Mouse (Mus musculus) ES-CJ7 (cell line): ENCODE data around the gene Trp53bp2.

ENCODE experiments used
- DNase-seq: peaks from one replicate; pipeline ENCODE4 v3.0.0; 2011; ENCODE audit warnings: low read depth, low spot score

Gene Trp53bp2

DNA sequence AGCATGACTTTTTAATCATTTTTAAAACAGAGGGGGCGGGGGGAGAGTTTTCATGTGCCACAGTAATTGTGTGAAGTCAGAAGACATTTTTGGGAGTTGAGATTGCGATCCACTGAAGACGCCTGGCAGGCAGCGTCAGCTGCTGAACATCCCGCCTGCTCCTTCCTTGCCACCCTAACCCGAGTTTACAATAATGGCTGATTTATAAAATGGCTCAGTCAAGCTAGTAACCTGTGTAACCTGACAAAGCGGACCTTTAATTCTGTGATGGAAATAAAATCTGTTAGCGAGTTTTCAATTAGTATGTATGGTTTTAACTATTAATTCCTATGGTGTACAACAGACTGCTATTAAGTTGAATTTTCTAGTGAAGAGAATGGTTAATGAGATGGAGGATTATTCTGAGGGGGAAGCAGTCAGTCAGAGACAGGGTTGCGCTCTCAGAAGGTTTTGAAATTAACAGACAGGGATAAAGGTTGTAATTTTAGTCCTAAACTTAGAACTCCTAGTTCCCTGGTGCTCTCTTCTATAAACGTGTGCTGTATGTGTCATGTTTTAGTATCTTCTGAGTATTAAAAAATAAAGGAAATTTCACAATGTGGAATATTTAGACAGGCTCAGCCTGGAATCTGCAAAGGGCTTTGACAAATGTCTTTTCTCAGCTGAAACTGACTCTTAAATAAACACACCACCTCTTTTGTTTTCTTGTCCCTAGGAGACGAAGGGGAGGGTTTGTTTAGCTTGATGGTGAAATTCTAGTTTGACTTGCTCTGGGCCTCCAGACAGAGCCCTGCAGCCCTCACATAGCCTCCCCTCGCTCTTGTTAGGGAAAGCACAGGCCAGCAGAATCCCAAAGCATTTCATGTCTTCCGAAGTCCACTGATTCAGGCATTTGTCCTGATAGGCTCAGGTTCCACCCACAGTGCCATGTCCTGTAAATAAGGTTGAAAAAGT is 51.6 kb downstream of the Trp53bp2 start:
- DNase-seq = no peak

DNA sequence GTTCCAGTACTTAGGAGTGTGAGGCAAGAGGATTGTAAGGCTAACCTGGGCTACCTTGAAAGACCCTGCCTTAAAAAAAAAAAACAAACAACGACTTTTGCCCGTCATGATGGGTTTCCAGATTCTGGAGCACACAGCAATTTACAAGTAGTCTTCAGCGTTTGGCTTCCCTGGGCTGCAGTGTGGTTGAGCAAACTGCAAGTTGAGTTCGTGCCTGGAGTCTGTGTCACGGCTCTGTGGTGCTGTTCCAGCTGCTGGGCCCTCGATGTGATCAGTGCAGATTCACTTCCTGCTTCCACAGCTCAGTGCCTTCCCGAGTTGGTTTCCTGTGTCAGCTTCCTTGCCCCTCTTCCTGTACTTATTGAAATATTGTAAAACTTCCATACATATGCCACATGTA is 52.3 kb downstream of the Trp53bp2 start:
- DNase-seq = no peak

DNA sequence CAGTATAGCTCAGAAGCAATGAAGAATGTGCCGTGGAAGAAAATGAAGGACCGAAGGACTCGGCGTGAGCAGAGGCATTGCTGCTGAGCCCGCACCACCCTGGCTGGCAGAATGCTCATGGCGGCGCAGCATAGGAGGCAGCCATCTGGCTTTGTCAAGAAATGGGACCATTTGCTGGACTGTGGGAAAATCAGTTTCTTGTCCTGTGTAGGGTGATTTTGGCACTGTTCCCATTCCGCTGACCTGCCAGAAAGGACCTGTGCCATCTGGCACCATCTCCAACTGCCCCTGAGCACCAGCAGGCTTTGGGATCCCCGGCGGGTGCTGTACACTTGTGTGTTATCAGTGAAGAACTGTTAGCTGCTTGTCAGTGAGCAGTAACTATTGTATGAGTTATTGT is 52.8 kb downstream of the Trp53bp2 start:
- no peak for DNase-seq

DNA sequence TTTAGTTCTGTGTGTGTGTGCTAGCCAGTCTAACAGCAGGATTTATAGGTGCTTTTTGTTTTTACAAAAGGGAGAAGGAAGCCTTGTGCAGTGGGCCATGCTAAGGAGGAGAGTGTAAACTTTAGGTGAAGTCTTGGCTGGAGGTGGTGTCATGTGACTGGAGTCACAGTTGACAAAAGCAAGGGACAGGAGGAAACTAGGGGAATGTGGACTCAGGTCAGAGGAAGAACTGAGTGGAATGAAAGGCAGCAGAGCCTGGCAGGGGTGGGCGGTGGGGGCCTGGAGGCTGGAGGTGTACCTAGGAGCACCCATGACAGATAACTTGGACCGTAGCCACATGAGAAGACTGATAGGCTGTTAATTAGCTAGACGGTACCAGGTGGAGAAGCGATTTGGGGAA is 56.3 kb downstream of the Trp53bp2 start:
- no peak for DNase-seq

DNA sequence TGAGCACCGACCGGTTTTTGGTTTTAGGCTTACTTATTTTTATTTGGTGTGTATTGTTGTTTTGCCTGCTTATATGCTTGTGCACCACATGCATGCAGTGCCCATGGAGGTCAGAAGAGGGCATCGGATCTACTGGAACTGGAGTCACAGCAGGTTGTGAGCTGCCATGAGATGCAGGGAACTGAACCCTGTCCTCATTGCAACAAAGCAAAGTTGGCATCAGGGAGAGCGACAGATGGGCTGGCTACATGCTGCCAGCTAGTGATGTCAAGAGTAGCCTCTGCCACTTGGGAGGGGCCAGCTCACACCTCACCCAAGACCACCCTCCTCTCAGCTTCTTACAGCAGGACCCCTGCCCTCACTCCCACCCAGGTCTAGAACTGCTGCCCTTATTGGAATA is 57.0 kb downstream of the Trp53bp2 start:
- no peak for DNase-seq

DNA sequence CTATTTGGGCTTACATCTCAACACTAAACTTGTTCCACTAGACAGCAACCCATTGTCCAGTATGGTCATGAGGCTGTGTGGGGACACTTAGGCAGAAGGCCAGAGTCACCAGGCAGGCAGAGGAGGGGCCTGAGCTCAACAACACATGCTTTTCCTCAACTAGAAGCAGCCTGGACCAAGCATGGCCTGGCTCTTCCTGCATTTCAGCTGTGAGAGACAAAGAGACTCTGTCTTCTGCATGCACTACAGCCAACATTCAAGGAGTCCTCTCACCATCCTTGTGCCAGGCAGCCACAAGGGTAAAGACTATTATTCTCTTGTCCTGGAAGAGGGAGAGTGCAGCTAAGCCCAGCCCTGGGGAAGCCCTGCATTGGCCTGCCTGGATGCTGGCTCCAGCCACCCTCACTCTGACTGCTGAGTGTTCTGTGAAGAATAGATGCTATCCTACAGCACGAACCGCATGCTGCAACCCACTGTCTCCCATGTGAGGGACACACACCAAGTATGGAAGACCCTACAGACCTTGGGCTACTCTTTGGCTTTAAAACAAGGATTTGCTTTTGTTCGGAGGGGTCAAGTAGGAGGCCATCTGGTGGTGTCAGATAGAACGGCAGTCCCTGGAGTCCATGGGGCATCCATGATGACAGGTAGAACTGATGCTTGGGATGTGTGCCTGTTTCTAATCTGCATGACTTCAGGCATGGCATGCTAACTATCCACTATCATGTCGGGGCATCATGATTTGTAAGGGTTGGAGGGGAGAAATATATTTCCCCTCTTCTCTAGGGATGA is 66.2 kb downstream of the Trp53bp2 start:
- peak; percentile 46 for DNase-seq

DNA sequence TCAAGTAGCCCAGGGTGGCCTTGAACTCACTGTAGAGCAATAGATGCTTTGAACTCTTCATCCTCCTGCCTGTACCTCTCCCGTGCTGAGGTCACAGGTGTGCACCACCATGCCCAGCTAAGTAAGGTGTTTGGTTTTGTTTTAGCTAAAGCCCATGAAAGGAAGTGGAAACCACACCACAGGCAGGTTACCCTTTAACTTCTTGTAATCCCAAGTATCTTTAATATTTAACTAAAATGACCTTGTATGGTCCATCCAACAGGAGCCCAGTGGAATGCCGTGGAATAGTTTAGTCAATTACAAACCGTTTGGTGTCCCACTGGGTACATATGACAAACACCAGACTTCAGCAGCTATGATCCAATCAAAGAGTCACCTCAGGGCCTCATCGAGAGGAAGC is 70.0 kb downstream of the Trp53bp2 start:
- DNase-seq = no peak

DNA sequence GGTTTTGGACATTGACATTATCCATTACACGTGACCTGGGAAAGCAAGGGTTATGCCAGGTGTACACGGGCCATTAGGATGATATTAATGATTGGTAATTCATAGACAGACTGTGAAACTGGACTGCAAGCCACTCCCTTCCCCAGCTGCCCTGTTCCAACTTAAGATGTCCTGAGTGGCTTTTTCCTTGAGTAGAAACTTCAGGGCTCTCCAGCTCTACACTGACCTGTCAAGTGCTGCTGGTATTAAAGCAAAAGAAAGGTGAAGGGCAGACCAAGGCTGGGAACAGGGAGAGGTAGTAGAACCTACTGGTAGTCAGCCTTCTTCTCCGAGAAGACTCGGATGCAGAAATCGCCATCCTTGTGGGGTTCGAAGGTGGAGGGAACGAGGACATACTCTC is 72.2 kb downstream of the Trp53bp2 start:
- DNase-seq = no peak

DNA sequence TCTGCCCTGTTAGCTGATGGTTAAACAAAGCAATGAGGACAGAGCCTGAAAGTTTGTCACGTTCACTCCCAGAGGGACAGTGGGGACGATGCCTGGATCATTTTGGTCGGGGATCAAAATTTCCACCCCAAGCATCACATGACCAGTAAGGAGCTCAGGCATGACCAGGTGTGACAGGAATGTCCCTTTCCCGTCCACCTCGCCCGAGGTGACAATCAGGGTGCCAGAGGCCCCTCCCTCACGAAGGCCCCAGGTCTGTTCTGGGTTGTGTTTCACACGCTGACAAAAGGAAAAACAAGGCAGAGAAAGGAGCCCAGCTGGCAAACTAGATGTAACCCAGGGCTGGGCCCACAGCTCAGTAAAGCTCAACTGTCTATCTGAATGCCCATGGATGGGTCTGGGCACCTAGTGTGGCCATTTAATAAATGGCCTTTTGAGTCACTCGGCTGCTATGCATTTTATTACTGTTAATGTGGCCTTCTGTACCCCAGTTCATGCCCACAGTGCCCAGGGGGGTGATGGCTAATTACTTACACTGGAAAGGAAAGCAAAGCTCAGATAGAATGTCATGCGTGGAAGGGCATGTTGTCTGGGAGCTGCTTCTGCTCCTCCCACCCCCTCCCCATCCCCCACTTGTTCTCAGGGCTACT is 72.8 kb downstream of the Trp53bp2 start:
- no peak for DNase-seq

DNA sequence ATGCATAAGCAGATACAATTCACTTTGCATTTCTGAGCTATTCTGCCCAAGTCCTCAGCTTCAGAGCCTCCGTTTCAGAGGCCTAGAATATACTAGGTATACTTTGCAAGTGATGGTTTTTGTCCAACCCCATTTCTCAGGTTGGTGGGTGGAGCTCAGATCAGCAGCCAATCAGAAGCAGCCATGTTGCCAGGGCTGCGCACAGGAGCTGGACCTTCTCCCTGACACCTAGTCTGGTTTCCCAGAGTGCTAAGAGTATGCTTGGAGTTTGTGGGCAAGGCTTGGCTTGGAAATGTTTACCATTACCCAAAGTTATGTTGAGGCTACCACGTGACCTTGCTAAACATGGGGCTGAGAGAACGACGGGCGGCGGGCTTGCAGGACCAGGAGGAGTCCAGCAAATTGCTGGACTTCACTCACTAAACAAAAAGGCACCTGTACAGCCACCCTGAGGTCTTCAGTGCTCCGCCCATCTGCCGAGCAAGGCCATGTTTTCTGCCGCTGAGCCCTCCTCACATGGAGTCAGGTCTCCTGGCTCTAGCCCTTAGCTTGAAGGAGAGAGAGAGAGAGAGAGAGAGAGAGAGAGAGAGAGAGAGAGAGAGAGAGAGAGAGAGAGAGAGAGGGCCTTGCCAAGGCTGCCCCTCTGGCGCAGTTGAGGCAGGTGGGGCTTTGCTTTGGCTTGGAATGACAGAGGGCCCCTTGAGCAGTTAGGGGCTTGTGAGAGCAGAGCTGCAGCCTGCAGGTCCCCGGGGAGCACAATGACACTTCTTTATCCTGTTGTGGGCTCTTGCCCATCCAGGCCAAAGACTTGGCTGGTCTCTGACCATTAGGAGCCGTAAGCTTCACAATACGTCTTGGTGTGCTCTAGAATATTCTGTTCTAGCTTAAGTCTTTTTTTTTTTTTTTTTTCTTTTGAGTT is 74.3 kb downstream of the Trp53bp2 start:
- peak; percentile 28 for DNase-seq

DNA sequence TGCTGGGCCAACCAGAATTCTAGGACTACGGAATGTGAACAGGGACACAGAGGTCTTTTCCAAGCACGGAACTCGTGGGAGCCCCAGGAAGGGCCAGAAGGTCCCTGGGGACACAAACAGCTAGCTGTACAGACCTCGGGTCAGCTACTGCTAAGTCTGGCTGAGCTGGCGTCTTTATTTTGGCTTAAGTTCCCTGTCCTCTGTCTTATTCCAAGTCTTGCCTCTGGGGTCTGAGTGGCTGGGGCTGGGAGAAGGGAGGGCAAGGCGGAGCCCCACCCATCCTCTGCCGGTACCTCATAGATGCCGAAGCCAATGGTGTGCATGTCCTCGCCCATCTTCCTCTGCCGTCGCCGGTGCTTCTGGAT is 74.9 kb downstream of the Trp53bp2 start:
- no peak for DNase-seq

DNA sequence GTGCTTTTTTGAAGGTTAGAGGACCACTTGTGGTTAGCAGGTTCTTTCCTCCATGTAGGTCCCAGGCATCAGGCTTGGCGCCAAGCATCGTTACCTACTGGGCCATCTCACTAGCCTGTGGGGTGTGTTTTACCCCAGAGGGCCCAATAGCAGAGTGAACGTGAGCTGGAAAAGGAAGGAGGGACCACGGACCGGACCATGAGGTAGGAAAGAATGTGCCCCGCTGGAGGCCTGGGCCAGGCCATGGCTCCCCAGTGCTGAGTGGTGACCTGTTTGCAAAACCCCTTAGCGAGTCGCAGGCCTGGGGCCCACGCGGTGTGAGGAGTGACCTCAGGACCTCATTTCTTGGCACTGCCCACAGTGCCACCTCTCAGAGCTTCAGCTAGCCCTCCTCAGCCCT is 79.5 kb downstream of the Trp53bp2 start:
- no peak for DNase-seq

DNA sequence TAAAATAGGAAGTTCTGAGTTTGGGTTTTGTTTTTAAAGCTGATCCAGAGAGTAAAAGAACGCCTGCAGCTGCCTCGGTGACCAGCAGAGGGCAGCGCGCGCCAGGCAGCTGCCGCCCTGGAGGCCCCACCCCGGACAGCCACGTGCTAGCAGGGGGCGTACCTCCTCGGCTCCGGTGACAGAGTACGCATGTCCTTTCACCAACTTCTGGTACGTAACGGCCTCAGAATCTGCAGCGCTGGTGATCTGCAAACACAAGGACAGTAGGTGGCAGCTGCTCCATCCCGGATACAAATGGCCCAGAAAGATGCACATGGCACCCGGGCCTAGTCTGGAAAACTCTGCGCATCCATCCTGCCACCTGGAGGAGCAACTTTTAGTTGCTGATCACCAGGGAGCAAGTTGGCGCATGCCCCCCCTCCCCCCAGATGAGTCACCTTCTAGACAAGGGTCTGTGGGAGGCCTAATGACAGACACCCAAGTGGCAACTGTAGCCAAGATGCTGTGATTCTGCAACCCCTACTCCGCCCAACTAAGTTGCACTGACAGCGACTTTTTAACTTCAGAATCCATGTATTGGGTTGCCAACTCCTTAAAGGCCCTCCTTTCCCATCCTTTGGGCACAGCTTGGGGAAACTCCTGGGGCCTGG is 81.0 kb downstream of the Trp53bp2 start:
- peak; percentile 96 for DNase-seq

DNA sequence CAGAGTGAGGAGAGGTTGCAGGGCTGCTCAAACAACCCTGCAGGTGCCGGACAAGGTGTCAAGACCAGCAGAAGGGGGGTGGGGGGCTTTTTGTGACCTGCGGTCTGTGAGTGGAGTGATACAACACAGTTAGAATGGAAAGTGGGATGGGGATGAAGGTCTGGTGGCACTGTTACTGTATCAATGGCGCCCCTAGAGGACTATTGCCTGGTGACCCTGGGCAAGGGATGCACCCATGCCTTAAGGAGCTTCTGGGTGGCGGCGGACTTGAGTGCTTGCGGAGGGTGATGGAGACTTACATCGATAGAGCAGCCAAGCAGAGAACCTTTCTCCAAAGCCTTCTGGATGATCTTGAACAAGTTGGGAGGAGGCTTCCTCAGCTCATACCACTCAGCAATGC is 81.6 kb downstream of the Trp53bp2 start:
- peak; percentile 73 for DNase-seq

DNA sequence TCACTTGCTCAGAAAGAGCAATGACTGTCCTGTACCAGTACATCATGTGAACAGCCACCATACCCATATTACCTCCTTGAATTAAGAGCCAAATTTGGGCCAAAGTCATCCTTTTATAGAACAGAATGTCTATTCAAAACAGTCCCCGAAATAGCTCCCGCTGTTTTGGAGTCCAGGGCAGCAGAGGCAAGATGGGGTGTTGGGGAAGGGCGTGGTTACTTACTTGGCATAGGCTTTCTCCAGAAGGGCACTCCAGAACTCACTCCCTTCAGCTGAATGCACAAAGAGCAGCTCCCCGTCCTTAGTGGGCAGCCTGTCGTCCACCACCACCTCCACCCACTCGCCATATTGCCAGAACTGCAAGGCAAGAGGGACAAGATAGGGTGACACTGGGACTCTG is 82.9 kb downstream of the Trp53bp2 start:
- DNase-seq = no peak

DNA sequence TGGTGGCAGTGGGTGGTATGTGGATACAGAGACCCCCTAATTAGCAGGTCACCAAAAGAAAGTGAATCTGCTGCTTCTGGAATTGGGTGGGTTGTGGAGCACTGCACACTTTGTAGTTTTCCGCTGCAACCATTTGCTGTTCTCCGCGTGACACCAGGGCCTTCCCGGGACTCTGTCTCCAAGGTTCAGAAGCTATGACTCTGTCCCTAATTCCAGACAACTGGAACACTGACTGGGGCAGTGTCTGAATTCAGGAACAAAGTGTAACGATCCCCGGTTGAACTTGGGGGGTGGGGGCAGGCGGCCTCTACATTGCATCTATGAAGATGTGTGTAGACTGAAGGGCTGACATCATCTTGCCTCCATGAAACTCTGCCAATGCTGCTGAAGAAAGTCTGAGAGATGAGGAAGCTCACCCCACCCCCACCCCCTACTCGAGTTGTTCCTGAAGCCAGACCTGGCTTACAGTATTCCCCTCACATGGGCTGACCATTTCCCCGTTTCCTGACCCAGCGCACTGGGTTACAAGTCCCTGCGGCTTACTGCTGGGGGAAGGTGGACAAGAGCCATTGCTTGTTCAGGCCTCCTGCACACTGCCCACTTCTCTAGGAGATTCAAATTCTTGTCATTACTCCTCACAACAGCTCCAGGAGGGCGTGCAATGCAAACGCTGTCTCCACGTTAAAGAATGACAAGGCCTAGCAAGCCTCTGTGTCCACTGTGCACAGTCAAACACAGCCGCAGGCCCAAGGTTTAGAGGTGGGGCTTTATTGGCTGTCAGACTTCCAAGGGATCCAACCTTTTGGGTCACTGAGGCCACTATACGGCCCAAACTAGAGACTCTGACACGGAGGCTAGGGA is 85.5 kb downstream of the Trp53bp2 start:
- DNase-seq = no peak

DNA sequence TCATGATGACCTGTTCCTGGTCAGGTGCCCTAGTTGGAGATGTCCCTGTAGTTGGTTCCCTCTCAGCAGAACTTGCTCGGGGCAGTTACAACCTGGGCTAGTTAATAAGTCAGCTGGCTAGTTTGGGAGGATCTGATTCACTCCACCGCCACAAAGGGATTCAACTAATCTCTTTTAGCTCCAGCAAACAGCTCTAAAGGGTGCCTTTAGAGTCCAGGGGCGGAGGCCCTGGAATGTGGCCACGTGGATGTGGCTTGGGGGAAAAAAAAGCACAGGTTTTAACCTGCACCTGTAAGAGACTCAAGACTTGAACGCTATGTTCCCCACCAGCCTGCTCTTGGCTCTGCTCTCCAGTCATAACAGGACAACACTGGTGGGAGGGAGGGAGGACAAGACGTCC is 87.7 kb downstream of the Trp53bp2 start:
- peak; percentile 18 for DNase-seq

DNA sequence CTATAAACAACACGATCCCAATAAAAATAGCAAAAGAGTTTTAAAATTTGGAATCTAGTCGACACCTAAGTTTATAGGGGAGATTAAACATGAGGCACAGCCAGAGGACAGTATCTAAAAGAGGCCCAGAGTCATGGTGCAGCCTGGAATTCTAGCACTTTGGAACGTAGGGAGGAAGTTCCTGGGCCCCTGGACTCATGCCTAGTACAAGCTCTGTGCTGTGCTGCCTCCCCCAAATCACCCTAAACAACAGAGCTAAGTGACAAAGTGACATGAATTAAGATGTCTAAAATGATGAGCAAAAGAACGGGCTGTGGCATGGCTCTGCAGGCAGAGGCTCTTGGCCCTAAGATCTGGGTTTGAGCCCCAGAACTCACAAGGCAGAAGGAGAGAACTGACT is 88.8 kb downstream of the Trp53bp2 start:
- DNase-seq = no peak

DNA sequence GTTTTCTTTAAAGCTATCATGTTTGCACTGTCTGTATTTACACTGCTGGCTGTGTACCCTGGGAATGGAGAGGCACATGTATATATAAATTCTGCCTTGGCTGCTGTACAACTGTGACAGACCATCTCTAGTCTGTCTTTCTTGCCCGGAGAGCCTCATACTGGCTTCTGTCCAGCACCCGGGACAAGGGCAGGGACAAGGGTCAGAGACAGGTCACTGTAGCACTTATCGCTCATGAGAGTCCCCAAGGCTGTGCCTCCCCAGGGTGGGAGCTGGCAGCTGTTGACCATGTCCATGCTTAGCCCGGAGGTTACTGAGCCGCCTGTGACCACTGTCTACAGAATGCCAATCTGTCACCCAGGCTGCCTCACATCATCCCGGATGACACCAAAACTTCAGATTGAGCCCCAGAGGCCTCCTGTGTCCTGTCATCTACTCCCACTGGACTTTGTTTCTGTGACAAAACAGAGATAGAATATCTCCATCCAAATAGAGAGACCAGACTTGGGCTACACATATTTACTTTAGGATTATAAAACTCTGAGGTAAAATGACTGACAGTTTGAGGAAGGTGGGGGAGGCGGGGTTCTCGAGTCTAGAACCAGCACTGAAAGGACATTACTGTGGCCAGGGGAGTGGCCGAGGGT is 90.6 kb downstream of the Trp53bp2 start:
- DNase-seq = no peak
